11 mouse cellular contexts compared by ENCODE assay signal in genomic region chr10:128586546-128586945, GRCm38 (mm10). TPM values are rescaled to one million over a fixed set of nuclear protein-coding genes. Genes with fewer than 3 reads are reported as not detected.
DNase-seq lines count a peak whose midpoint lies in the region; ATAC-seq and TF ChIP-seq lines count a peak whose summit lies in the region.
"Had no signal": no experiment of that assay in that cellular context is flagged by ENCODE, and none has a peak within 500 bp of the region (broad histone marks: within the 10 kb centered on the region; RNA-seq: fewer than 3 reads in every experiment).

No protein-coding gene starts in this region.

- TF ChIP-seq POLR2A in small intestine, adult 2 months (IDR thresholded peaks at IDR 0.05; ENCODE audit: low read depth, low read length), result no peak

- H3K4me1 ChIP-seq in heart, embryonic 11.5 days (ENCODE audit: control insufficient read depth, insufficient read depth, low read length), result peaks cover 17% of the 10 kb centered on the region
- H3K4me1 ChIP-seq in lung, embryonic 15.5 days, result peaks cover 41% of the 10 kb centered on the region
- H3K4me1 ChIP-seq in intestine, embryonic 16.5 days (ENCODE audit: control insufficient read depth, insufficient read depth, low read length), result peaks cover 25% of the 10 kb centered on the region
- peaks cover 18% of the 10 kb centered on the region for H3K4me1 ChIP-seq in small intestine, adult 2 months (ENCODE audit: control insufficient read depth, insufficient read depth, insufficient read length, low read length)
- H3K4me1 ChIP-seq in midbrain, embryonic 15.5 days, result peaks cover 12% of the 10 kb centered on the region

- no peaks in the 10 kb centered on the region for H3K9me3 ChIP-seq in heart, embryonic 11.5 days (replicated peaks; ENCODE audit: control insufficient read depth, low read length)
- no peaks in the 10 kb centered on the region for H3K9me3 ChIP-seq in lung, embryonic 15.5 days
- H3K9me3 ChIP-seq in intestine, embryonic 16.5 days (ENCODE audit: control insufficient read depth, low read length), result no peaks in the 10 kb centered on the region
- H3K9me3 ChIP-seq in midbrain, embryonic 15.5 days, result no peaks in the 10 kb centered on the region
- H3K9me3 ChIP-seq: megakaryocyte, embryonic 14.5 days had no signal

- ATAC-seq in heart, embryonic 11.5 days (replicated peaks; ENCODE audit: insufficient number of reproducible peaks, low FRiP score, low TSS enrichment), result no peak
- no peak for ATAC-seq in lung, embryonic 15.5 days (ENCODE audit: borderline replicate concordance, extremely low read depth, low FRiP score, low TSS enrichment)
- ATAC-seq in intestine, embryonic 16.5 days, result no peak
- no peak for ATAC-seq in midbrain, embryonic 15.5 days (replicated peaks)
- ATAC-seq: forebrain, embryonic 14.5 days had no signal

- no peak for DNase-seq in heart, adult 18-20 months
- no peak for DNase-seq in lung, adult 18-20 months
- no peak for DNase-seq in right cerebral cortex, postnatal 25 days
- DNase-seq: kidney, adult 8-10 months had no signal

- H3K9ac ChIP-seq in heart, embryonic 11.5 days (ENCODE audit: low read depth, low read length), result no peak overlapping the region
- H3K9ac ChIP-seq in lung, embryonic 15.5 days, result 0 out of 2 replicates have a peak overlapping the region, but pooled peaks have one; percentile 3
- peak overlapping the region; percentile 65 for H3K9ac ChIP-seq in intestine, embryonic 16.5 days (ENCODE audit: low read depth, low read length)
- no peak overlapping the region for H3K9ac ChIP-seq in midbrain, embryonic 15.5 days

- no peaks in the 10 kb centered on the region for H3K36me3 ChIP-seq in heart, embryonic 11.5 days (ENCODE audit: control insufficient read depth, insufficient read depth, low read length)
- no peaks in the 10 kb centered on the region for H3K36me3 ChIP-seq in lung, embryonic 15.5 days
- H3K36me3 ChIP-seq in intestine, embryonic 16.5 days (ENCODE audit: control insufficient read depth, insufficient read depth, low read length), result peaks cover 2% of the 10 kb centered on the region; the same call in 1 of the 2 replicates
- peaks cover 33% of the 10 kb centered on the region for H3K36me3 ChIP-seq in small intestine, adult 2 months (ENCODE audit: control insufficient read depth, insufficient read depth, low read length)
- H3K36me3 ChIP-seq in midbrain, embryonic 15.5 days (replicated peaks), result no peaks in the 10 kb centered on the region

- WGBS in heart, embryonic 11.5 days (ENCODE audit: insufficient replicate concordance), result 6% methylated on average over 1 of the region's 1 CpGs
- WGBS in lung, embryonic 15.5 days, result 5% methylated on average over 1 of the region's 1 CpGs
- 8% methylated on average over 1 of the region's 1 CpGs for WGBS in intestine, embryonic 16.5 days
- WGBS in small intestine, adult 2 months, result 19% methylated on average over 1 of the region's 1 CpGs
- WGBS in midbrain, embryonic 15.5 days, result 11% methylated on average over 1 of the region's 1 CpGs

- peaks cover 30% of the 10 kb centered on the region for H3K27me3 ChIP-seq in heart, embryonic 11.5 days (ENCODE audit: control insufficient read depth, insufficient read depth, low read length)
- H3K27me3 ChIP-seq in lung, embryonic 15.5 days, result peaks cover 45% of the 10 kb centered on the region
- peaks cover 4% of the 10 kb centered on the region; the same call in 1 of the 2 replicates for H3K27me3 ChIP-seq in intestine, embryonic 16.5 days (replicated peaks; ENCODE audit: control insufficient read depth, insufficient read depth, low read length)
- H3K27me3 ChIP-seq in small intestine, adult 2 months (ENCODE audit: control insufficient read depth, insufficient read depth, low read length), result no peaks in the 10 kb centered on the region
- H3K27me3 ChIP-seq in midbrain, embryonic 15.5 days (replicated peaks), result peaks cover 38% of the 10 kb centered on the region

- no peak overlapping the region for H3K4me3 ChIP-seq in heart, embryonic 11.5 days (ENCODE audit: low read depth, low read length)
- H3K4me3 ChIP-seq in lung, embryonic 15.5 days, result peak overlapping the region; percentile 64
- peak overlapping the region; percentile 66 for H3K4me3 ChIP-seq in intestine, embryonic 16.5 days (ENCODE audit: low read length)
- H3K4me3 ChIP-seq in small intestine, adult 2 months (ENCODE audit: low read depth, low read length), result peak overlapping the region; percentile 88
- H3K4me3 ChIP-seq in midbrain, embryonic 15.5 days, result no peak overlapping the region
- H3K4me3 ChIP-seq: megakaryocyte, embryonic 14.5 days had no signal

- TF ChIP-seq CTCF in small intestine, adult 2 months (IDR thresholded peaks at IDR 0.05; ENCODE audit: extremely low read depth, insufficient read length, insufficient replicate concordance, low read depth, low read length), result no peak

- H3K27ac ChIP-seq in heart, embryonic 11.5 days (ENCODE audit: low read depth, low read length), result 0 out of 2 replicates have a peak overlapping the region, but pooled peaks have one; percentile 0
- H3K27ac ChIP-seq in lung, embryonic 15.5 days, result peak overlapping the region; percentile 96
- peak overlapping the region; percentile 96 for H3K27ac ChIP-seq in intestine, embryonic 16.5 days (ENCODE audit: low read length)
- H3K27ac ChIP-seq in small intestine, adult 2 months (ENCODE audit: insufficient read depth, low read depth, low read length), result peak overlapping the region; percentile 95
- H3K27ac ChIP-seq in midbrain, embryonic 15.5 days, result no peak overlapping the region

- H3K4me2 ChIP-seq in heart, embryonic 11.5 days, result no peak overlapping the region
- peak overlapping the region; percentile 92 for H3K4me2 ChIP-seq in lung, embryonic 15.5 days
- peak overlapping the region; percentile 57 for H3K4me2 ChIP-seq in intestine, embryonic 16.5 days (ENCODE audit: low read depth, low read length)
- no peak overlapping the region for H3K4me2 ChIP-seq in midbrain, embryonic 15.5 days

RNA-seq across cellular contexts. Expression of gene Erbb3, which starts 2.9 kb away (rescaled TPM):
- polyA plus RNA-seq in heart, embryonic 11.5 days (2014; fragmentation: Nextera tagmentation; extraction: Ambion mirVana), result 5.8 and 9.1 TPM in 2 replicates
- total RNA-seq in heart, adult 18-20 months (2021), result 1 to 10 TPM; 6.4 to 8.6 TPM
- polyA plus RNA-seq in lung, embryonic 15.5 days (2015; fragmentation: Nextera tagmentation; extraction: Ambion mirVana), result 21.3 and 22.9 TPM in 2 replicates
- 29.6 and 34.9 TPM in 2 replicates for polyA plus RNA-seq in intestine, embryonic 16.5 days (2015; fragmentation: Nextera tagmentation; extraction: Ambion mirVana)
- 32.3 and 127 TPM in 2 replicates for polyA plus RNA-seq in small intestine, adult 2 months (2012; rRNA removed)
- 0.42 and 0.56 TPM in 2 replicates for polyA plus RNA-seq in midbrain, embryonic 15.5 days (2015; fragmentation: Nextera tagmentation; extraction: Ambion mirVana)

RNA-seq across cellular contexts. Expression of gene Pa2g4, which starts 20.8 kb away (rescaled TPM):
- 162 and 163 TPM in 2 replicates for polyA plus RNA-seq in heart, embryonic 11.5 days (2014; fragmentation: Nextera tagmentation; extraction: Ambion mirVana)
- total RNA-seq in heart, adult 18-20 months (2021), result 10 to 100 TPM; 43.1 to 46.0 TPM
- 194 and 200 TPM in 2 replicates for polyA plus RNA-seq in lung, embryonic 15.5 days (2015; fragmentation: Nextera tagmentation; extraction: Ambion mirVana)
- polyA plus RNA-seq in intestine, embryonic 16.5 days (2015; fragmentation: Nextera tagmentation; extraction: Ambion mirVana), result 171 and 196 TPM in 2 replicates
- polyA plus RNA-seq in small intestine, adult 2 months (2012; rRNA removed), result 3.2 and 6.9 TPM in 2 replicates
- 125 and 128 TPM in 2 replicates for polyA plus RNA-seq in midbrain, embryonic 15.5 days (2015; fragmentation: Nextera tagmentation; extraction: Ambion mirVana)

RNA-seq across cellular contexts. Expression of gene Rpl41, which starts 37.4 kb away (rescaled TPM):
- 2,515 and 2,664 TPM in 2 replicates for polyA plus RNA-seq in heart, embryonic 11.5 days (2014; fragmentation: Nextera tagmentation; extraction: Ambion mirVana)
- total RNA-seq in heart, adult 18-20 months (2021), result 1,000 to 10,000 TPM; 1,490 to 1,551 TPM
- polyA plus RNA-seq in lung, embryonic 15.5 days (2015; fragmentation: Nextera tagmentation; extraction: Ambion mirVana), result 3,783 and 4,172 TPM in 2 replicates
- polyA plus RNA-seq in intestine, embryonic 16.5 days (2015; fragmentation: Nextera tagmentation; extraction: Ambion mirVana), result 3,191 and 3,364 TPM in 2 replicates
- 1,613 and 1,655 TPM in 2 replicates for polyA plus RNA-seq in small intestine, adult 2 months (2012; rRNA removed)
- polyA plus RNA-seq in midbrain, embryonic 15.5 days (2015; fragmentation: Nextera tagmentation; extraction: Ambion mirVana), result 2,126 and 2,161 TPM in 2 replicates

RNA-seq across cellular contexts. Expression of gene Zc3h10, which starts 39.0 kb away (rescaled TPM):
- polyA plus RNA-seq in heart, embryonic 11.5 days (2014; fragmentation: Nextera tagmentation; extraction: Ambion mirVana), result 7.7 and 8.0 TPM in 2 replicates
- 1 to 10 TPM; 7.7 to 8.2 TPM for total RNA-seq in heart, adult 18-20 months (2021)
- 14.6 and 14.9 TPM in 2 replicates for polyA plus RNA-seq in lung, embryonic 15.5 days (2015; fragmentation: Nextera tagmentation; extraction: Ambion mirVana)
- polyA plus RNA-seq in intestine, embryonic 16.5 days (2015; fragmentation: Nextera tagmentation; extraction: Ambion mirVana), result 13.3 and 13.6 TPM in 2 replicates
- polyA plus RNA-seq in small intestine, adult 2 months (2012; rRNA removed), result 6.4 and 15.2 TPM in 2 replicates
- 20.8 and 22.7 TPM in 2 replicates for polyA plus RNA-seq in midbrain, embryonic 15.5 days (2015; fragmentation: Nextera tagmentation; extraction: Ambion mirVana)

RNA-seq across cellular contexts. Expression of gene Rps26, which starts 40.0 kb away (rescaled TPM):
- polyA plus RNA-seq in heart, embryonic 11.5 days (2014; fragmentation: Nextera tagmentation; extraction: Ambion mirVana), result 551 and 604 TPM in 2 replicates
- 100 to 1,000 TPM; 257 to 282 TPM for total RNA-seq in heart, adult 18-20 months (2021)
- polyA plus RNA-seq in lung, embryonic 15.5 days (2015; fragmentation: Nextera tagmentation; extraction: Ambion mirVana), result 711 and 777 TPM in 2 replicates
- polyA plus RNA-seq in intestine, embryonic 16.5 days (2015; fragmentation: Nextera tagmentation; extraction: Ambion mirVana), result 580 and 624 TPM in 2 replicates
- polyA plus RNA-seq in small intestine, adult 2 months (2012; rRNA removed), result 439 and 930 TPM in 2 replicates
- polyA plus RNA-seq in midbrain, embryonic 15.5 days (2015; fragmentation: Nextera tagmentation; extraction: Ambion mirVana), result 322 and 332 TPM in 2 replicates

Comparison
In these comparisons a context has a peak if more than half of its experiments do, and no peak if none do; other contexts are left out.
1. H3K4me2 ChIP-seq: peak in lung, embryonic 15.5 days (single experiment) and intestine, embryonic 16.5 days (single experiment); none in heart, embryonic 11.5 days (single experiment) and midbrain, embryonic 15.5 days (single experiment).
2. H3K4me3 ChIP-seq: peak in lung, embryonic 15.5 days (single experiment), intestine, embryonic 16.5 days (single experiment) and small intestine, adult 2 months (single experiment); none in heart, embryonic 11.5 days (single experiment) and midbrain, embryonic 15.5 days (single experiment).
3. H3K9ac ChIP-seq: peak in lung, embryonic 15.5 days (single experiment) and intestine, embryonic 16.5 days (single experiment); none in heart, embryonic 11.5 days (single experiment) and midbrain, embryonic 15.5 days (single experiment).
4. RNA of gene Pa2g4, which starts 20.8 kb away (polyA plus RNA-seq): 171 to 196 TPM in intestine, embryonic 16.5 days, 194 to 200 TPM in lung, embryonic 15.5 days, 162 to 163 TPM in heart, embryonic 11.5 days and 125 to 128 TPM in midbrain, embryonic 15.5 days; 3.2 to 6.9 TPM in small intestine, adult 2 months; every median in the first group is over 10 times any median in the second.